Mouse (Mus musculus): ENCODE results near the gene Crhbp. TPM values are rescaled to one million over a fixed set of nuclear protein-coding genes. Genes with fewer than 3 reads are reported as not detected.

The Crhbp gene
- polyA plus RNA-seq, 1 experiment from 2014 or later = 0.11 TPM

DNA sequence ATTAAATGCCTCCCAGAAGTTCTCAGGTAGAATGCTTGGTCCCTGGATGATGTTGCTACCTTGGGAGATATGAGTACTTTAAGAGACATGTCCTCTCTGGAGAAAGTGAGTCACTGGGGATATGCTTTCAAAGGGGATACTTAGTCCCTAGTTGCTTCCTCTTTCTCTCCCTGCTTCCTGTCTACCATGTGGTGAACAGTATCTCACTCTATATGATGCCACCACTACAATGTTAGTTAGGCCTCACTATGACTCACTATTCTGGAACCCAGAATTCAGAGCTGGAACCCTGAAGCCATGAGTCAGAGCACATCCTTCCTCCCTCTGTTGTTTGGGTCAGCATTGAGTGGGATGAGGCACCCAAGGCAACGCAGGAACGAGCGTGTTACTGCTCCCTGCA is 17.2 kb downstream of the Crhbp start:
- Histone ChIP-seq H3K4me1 (ENCODE audit: insufficient read depth) (no peaks in the 10 kb centered on the region), H3K36me3 (replicated peaks; ENCODE audit: insufficient read depth, low read length) (no peaks in the 10 kb centered on the region), H3K27me3 (ENCODE audit: insufficient read depth, low read length) (no peaks in the 10 kb centered on the region), H3K9me3 (ENCODE audit: low read length) (no peaks in the 10 kb centered on the region), H3K9ac (replicated peaks) (no peak overlapping the region), H3K27ac (ENCODE audit: low read depth) (no peak overlapping the region), H3K4me2 (ENCODE audit: low read depth, low read length) (no peak overlapping the region), H3K4me3 (ENCODE audit: low read depth, low read length) (no peak overlapping the region)
- WGBS (ENCODE audit: insufficient replicate concordance) = 73% methylated on average over 3 of the region's 3 CpGs
- TF ChIP-seq EP300 (IDR thresholded peaks at IDR 0.05; ENCODE audit: low read depth) (no peak), CTCF (IDR thresholded peaks at IDR 0.05; ENCODE audit: low read depth) (no peak)
- no peak for DNase-seq
- ATAC-seq = no peak

DNA sequence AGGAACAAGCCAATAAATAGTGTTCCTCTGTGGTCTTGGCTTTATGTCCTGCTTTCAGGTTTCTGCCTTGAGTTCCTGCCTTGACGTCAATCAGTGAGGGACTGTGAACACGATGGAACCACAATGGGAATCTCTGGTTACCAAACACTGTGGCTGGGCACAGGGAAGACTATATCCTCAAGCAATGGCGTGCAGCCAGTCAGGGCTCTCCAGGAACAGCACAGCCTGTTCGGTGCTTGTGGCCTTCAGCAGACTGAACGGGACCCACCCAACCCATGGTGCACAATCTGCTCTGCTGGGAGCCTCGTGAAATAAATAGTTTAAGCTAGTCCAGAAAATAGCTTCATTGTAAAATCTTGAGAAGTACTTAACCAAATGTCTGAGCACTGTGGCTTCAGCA is 18.3 kb downstream of the Crhbp start:
- WGBS (ENCODE audit: insufficient replicate concordance) = 70% methylated on average over 6 of the region's 6 CpGs

DNA sequence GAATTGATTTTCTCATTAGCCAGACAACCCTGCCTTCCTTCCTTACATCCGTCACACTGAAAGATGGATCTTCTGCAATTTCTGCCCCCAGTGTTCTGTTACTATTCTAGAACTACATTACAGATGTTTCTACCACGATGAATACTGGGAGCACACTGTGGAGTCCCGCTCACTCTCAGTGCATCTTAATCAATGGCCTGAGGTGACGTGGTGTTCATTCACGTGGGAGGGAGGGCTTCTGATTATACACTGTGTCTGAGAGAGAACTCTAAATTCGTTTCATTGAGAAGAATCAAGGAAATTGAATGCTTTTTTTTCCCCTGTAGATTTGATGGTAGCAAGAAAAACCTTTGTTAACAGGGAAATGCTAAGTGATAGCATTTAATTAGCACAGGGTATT is 19.2 kb downstream of the Crhbp start:
- Histone ChIP-seq H3K9ac (replicated peaks) (no peak overlapping the region), H3K27me3 (ENCODE audit: insufficient read depth, low read length) (no peaks in the 10 kb centered on the region), H3K4me1 (ENCODE audit: insufficient read depth) (no peaks in the 10 kb centered on the region), H3K27ac (ENCODE audit: low read depth) (no peak overlapping the region), H3K9me3 (ENCODE audit: low read length) (no peaks in the 10 kb centered on the region), H3K4me2 (ENCODE audit: low read depth, low read length) (no peak overlapping the region), H3K36me3 (replicated peaks; ENCODE audit: insufficient read depth, low read length) (no peaks in the 10 kb centered on the region), H3K4me3 (ENCODE audit: low read depth, low read length) (no peak overlapping the region)
- 66% methylated on average over 6 of the region's 6 CpGs for WGBS (ENCODE audit: insufficient replicate concordance)
- no peak for TF ChIP-seq CTCF (IDR thresholded peaks at IDR 0.05; ENCODE audit: low read depth)
- no peak for TF ChIP-seq EP300 (IDR thresholded peaks at IDR 0.05; ENCODE audit: low read depth)
- ATAC-seq (no peak), DNase-seq (no peak)

More for the DNA sequence above, 18.3 kb downstream of the Crhbp start:
- no peak overlapping the region for H3K27ac ChIP-seq (ENCODE audit: low read depth)
- DNase-seq (no peak), ATAC-seq (no peak)
- H3K27me3 ChIP-seq (ENCODE audit: insufficient read depth, low read length) = no peaks in the 10 kb centered on the region
- no peak overlapping the region for H3K4me2 ChIP-seq (ENCODE audit: low read depth, low read length)
- H3K9me3 ChIP-seq (ENCODE audit: low read length) = no peaks in the 10 kb centered on the region
- no peak overlapping the region for H3K4me3 ChIP-seq (ENCODE audit: low read depth, low read length)
- H3K36me3 ChIP-seq (replicated peaks; ENCODE audit: insufficient read depth, low read length) = no peaks in the 10 kb centered on the region
- H3K4me1 ChIP-seq (ENCODE audit: insufficient read depth) = no peaks in the 10 kb centered on the region
- H3K9ac ChIP-seq (replicated peaks) = no peak overlapping the region
- TF ChIP-seq EP300 (IDR thresholded peaks at IDR 0.05; ENCODE audit: low read depth) (no peak), CTCF (IDR thresholded peaks at IDR 0.05; ENCODE audit: low read depth) (no peak)

DNA sequence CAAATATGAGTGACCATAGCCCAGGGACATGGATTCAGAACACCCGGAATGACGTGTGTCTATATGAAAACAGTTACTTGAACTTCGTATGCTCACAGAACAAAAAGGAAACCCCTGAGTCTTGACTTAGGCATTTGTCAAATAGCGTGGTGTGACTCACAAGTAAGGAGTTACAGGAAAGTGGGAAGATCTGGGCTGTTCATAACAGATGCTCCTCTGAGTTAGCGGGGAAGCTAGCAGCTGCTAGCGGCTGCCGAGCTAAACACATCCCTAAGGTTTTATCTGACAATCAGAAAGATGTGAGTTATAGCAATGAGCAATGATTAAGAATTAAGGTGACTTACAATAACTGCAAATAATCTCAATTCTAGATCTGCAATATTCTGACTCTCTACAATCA is 19.8 kb downstream of the Crhbp start:
- no peaks in the 10 kb centered on the region for H3K9me3 ChIP-seq (ENCODE audit: low read length)
- H3K27me3 ChIP-seq (ENCODE audit: insufficient read depth, low read length) = no peaks in the 10 kb centered on the region
- WGBS (ENCODE audit: insufficient replicate concordance) = 76% methylated on average over 7 of the region's 7 CpGs
- no peak overlapping the region for H3K4me3 ChIP-seq (ENCODE audit: low read depth, low read length)
- TF ChIP-seq CTCF (IDR thresholded peaks at IDR 0.05; ENCODE audit: low read depth) (no peak), EP300 (IDR thresholded peaks at IDR 0.05; ENCODE audit: low read depth) (no peak)
- no peaks in the 10 kb centered on the region for H3K4me1 ChIP-seq (ENCODE audit: insufficient read depth)
- no peak for DNase-seq
- ATAC-seq = no peak
- no peak overlapping the region for H3K27ac ChIP-seq (ENCODE audit: low read depth)
- no peak overlapping the region for H3K4me2 ChIP-seq (ENCODE audit: low read depth, low read length)
- no peaks in the 10 kb centered on the region for H3K36me3 ChIP-seq (replicated peaks; ENCODE audit: insufficient read depth, low read length)
- no peak overlapping the region for H3K9ac ChIP-seq (replicated peaks)

DNA sequence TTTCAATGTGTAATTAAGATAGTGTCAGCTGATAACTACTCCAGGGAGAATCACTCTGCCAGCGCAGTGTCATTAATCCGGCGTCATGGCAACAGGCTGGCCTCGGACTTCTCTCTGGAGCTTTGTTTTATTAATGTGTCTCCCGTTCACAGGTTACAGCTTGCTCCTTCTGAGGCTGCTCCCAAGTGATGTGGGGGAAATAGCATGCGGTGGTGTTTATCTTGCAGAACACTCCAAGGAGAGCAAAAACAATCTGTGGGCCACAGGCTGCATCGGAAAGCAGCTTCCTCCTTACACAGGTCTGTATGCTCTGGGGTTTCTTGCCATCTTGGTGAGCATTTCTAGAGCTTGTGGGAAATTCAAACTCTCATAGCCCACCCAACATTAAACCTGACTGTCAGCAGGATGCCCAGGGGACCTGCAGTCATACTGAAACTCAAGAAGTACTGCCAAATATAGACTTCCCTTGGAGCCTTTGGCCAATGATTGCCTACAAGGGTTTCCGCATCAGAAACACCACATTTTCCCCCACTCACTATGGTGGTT is 25.4 kb downstream of the Crhbp start:
- Histone ChIP-seq H3K4me3 (ENCODE audit: low read depth, low read length) (no peak overlapping the region), H3K27ac (ENCODE audit: low read depth) (no peak overlapping the region), H3K36me3 (replicated peaks; ENCODE audit: insufficient read depth, low read length) (no peaks in the 10 kb centered on the region), H3K4me2 (ENCODE audit: low read depth, low read length) (no peak overlapping the region), H3K9me3 (ENCODE audit: low read length) (no peaks in the 10 kb centered on the region), H3K27me3 (ENCODE audit: insufficient read depth, low read length) (no peaks in the 10 kb centered on the region), H3K4me1 (ENCODE audit: insufficient read depth) (peaks cover 4% of the 10 kb centered on the region; the same call in 1 of the 2 replicates), H3K9ac (replicated peaks) (no peak overlapping the region)
- DNase-seq = no peak
- 26% methylated on average over 8 of the region's 8 CpGs for whole genome bisulfite sequencing (ENCODE audit: insufficient replicate concordance)
- ATAC-seq = no peak
- TF ChIP-seq CTCF (IDR thresholded peaks at IDR 0.05; ENCODE audit: low read depth) (no peak), EP300 (IDR thresholded peaks at IDR 0.05; ENCODE audit: low read depth) (no peak)

DNA sequence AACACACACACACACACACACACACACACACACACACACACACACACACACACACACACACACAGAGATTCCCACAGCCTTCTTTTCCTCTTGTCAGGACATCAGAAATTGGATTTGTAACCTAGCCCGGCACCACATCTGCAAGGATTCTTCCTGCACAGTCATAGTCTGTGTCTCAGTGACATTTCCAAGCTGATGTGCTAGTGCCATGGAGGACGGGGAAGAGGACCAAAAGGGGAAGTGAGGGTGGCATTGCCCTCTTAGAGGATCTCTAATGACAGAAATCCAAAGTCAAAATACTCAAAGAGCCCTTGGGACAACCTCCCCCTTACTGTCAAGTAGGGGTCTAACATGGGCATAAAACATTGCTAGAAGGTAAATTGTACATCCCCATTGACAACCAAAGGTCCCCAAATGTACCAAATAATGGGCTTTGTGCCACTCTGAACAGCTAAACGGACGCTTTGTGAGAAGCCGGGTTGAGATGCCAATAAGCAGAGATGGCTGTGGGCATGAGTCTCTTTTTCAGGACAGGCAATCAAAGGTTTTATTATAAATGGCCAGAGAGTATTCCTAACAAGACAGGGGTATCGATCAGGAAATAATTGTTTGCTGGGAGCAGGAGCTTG is 26.0 kb downstream of the Crhbp start:
- DNase-seq (no peak), ATAC-seq (no peak)
- Histone ChIP-seq H3K36me3 (replicated peaks; ENCODE audit: insufficient read depth, low read length) (no peaks in the 10 kb centered on the region), H3K4me1 (ENCODE audit: insufficient read depth) (peaks cover 4% of the 10 kb centered on the region; the same call in 1 of the 2 replicates), H3K9ac (replicated peaks) (no peak overlapping the region), H3K4me3 (ENCODE audit: low read depth, low read length) (no peak overlapping the region), H3K27me3 (ENCODE audit: insufficient read depth, low read length) (no peaks in the 10 kb centered on the region), H3K9me3 (ENCODE audit: low read length) (no peaks in the 10 kb centered on the region), H3K27ac (ENCODE audit: low read depth) (no peak overlapping the region), H3K4me2 (ENCODE audit: low read depth, low read length) (no peak overlapping the region)
- TF ChIP-seq CTCF (IDR thresholded peaks at IDR 0.05; ENCODE audit: low read depth) = no peak
- 47% methylated on average over 6 of the region's 6 CpGs for WGBS (ENCODE audit: insufficient replicate concordance)
